Mouse (Mus musculus): ENCODE measurements around the gene Phf19.

GRCm38 (mm10) chr2:34911871-34912270, 2.0 kb downstream of the Phf19 start:
- TF ChIP-seq CTCF (IDR thresholded peaks at IDR 0.05) (no peak), EP300 (IDR thresholded peaks at IDR 0.05) (no peak)
